Mouse (Mus musculus) neural tube, embryonic 11.5 days (tissue): ENCODE data around the gene Sema3f. TPM values are rescaled to one million over a fixed set of nuclear protein-coding genes. Genes with fewer than 3 reads are reported as not detected.
A peak's percentile ranks its signal among the peaks of the same experiment; 100 is the strongest.
"Not testable (repeated sequence)": the region's sequence is repeated elsewhere in the genome, so short reads cannot be mapped to it uniquely, and the experiment has no call there.

ENCODE experiments used
- ATAC-seq: fragments of 200-750 bp; cut with Nextera tagmentation; 2 replicates; pipeline ENCODE4 v1.8.0; 2017; ENCODE audit warnings: moderate number of reproducible peaks, mild to moderate bottlenecking, moderate TSS enrichment, moderate library complexity; ENCODE audit not compliant: insufficient read depth, low FRiP score, low TSS enrichment
- DNase-seq: peaks from one replicate; pipeline ENCODE4 v3.0.0-alpha.2; 2015; ENCODE audit warnings: low spot score
- H3K27ac ChIP-seq: fragments of 300-500 bp; sonication (generic); 2 replicates; pipeline ENCODE4 v1.5.1; 2014; ENCODE audit warnings: low read depth, mild to moderate bottlenecking, low read length
- H3K27me3 ChIP-seq: fragments of 300-500 bp; sonication (generic); 2 replicates; pipeline ENCODE4 v1.6.1; 2014; ENCODE audit warnings: mild to moderate bottlenecking, low read length, mixed read lengths; ENCODE audit not compliant: control insufficient read depth, insufficient read depth
- H3K36me3 ChIP-seq: fragments of 300-500 bp; sonication (generic); 2 replicates; pipeline ENCODE4 v1.6.1; 2014; ENCODE audit warnings: mild to moderate bottlenecking, low read length, moderate library complexity, mixed read lengths; ENCODE audit not compliant: control insufficient read depth, insufficient read depth
- H3K4me1 ChIP-seq: fragments of 300-500 bp; sonication (generic); 2 replicates; pipeline ENCODE4 v1.6.1; 2014; ENCODE audit warnings: low read length, mixed read lengths; ENCODE audit not compliant: control insufficient read depth, insufficient read depth
- H3K4me2 ChIP-seq: fragments of 300-500 bp; sonication (generic); 2 replicates; pipeline ENCODE4 v1.6.1; 2014; ENCODE audit warnings: low read depth, mild to moderate bottlenecking, moderate library complexity
- H3K4me3 ChIP-seq: fragments of 300-500 bp; sonication (generic); 2 replicates; pipeline ENCODE4 v1.5.1; 2014; ENCODE audit warnings: low read depth, low read length
- H3K9ac ChIP-seq: fragments of 300-500 bp; sonication (generic); 2 replicates; pipeline ENCODE4 v1.6.1; 2014; ENCODE audit warnings: mild to moderate bottlenecking, low read length
- H3K9me3 ChIP-seq: fragments of 300-500 bp; sonication (generic); 2 replicates; pipeline ENCODE4 v1.6.1; 2016; ENCODE audit warnings: low read length; ENCODE audit not compliant: control insufficient read depth
- WGBS: fragments of 180-500 bp; shearing (Covaris S2); extraction: QIAGEN DNeasy Blood & Tissue Kit; methylation state at CpG from one replicate; pipeline ENCODE4 v1.1.7; 2014; 5-methylcytosine and 5-hydroxymethylcytosine counted together
- polyA plus RNA-seq: library from polyadenylated mRNA; unstranded; fragments of >200 nt; fragmentation: Nextera tagmentation; extraction: Ambion mirVana; gene quantifications from 2 replicates; pipeline ENCODE4 v1.2.1, GENCODE M21; 2014

Gene Sema3f
- polyA plus RNA-seq, 1 experiment from 2014 or later = 15.3 TPM

GRCm38 (mm10) chr9:107688939-107689338 lies 21.3 kb downstream of the Sema3f start:
- Histone ChIP-seq H3K9me3 (no peaks in the 10 kb centered on the region), H3K27ac (no peak overlapping the region), H3K4me3 (no peak overlapping the region), H3K36me3 (no peaks in the 10 kb centered on the region; the same call in none of the 2 replicates), H3K4me1 (no peaks in the 10 kb centered on the region), H3K9ac (no peak overlapping the region), H3K4me2 (no peak overlapping the region), H3K27me3 (no peaks in the 10 kb centered on the region)
- DNase-seq = no peak
- ATAC-seq = no peak
- 77% methylated on average over 7 of the region's 7 CpGs for WGBS

GRCm38 (mm10) chr9:107688415-107688814 lies 21.9 kb downstream of the Sema3f start:
- Histone ChIP-seq H3K4me3 (no peak overlapping the region), H3K4me1 (no peaks in the 10 kb centered on the region), H3K9ac (no peak overlapping the region), H3K27me3 (no peaks in the 10 kb centered on the region), H3K27ac (no peak overlapping the region), H3K4me2 (no peak overlapping the region), H3K36me3 (no peaks in the 10 kb centered on the region; the same call in none of the 2 replicates), H3K9me3 (no peaks in the 10 kb centered on the region)
- 86% methylated on average over 5 of the region's 5 CpGs for WGBS
- ATAC-seq = no peak
- no peak for DNase-seq

GRCm38 (mm10) chr9:107685231-107685981 lies 24.9 kb downstream of the Sema3f start:
- 31% methylated on average over 17 of the region's 17 CpGs for WGBS
- ATAC-seq (peak; percentile 68; the same call in 1 of the 2 replicates), DNase-seq (peak; percentile 65)
- Histone ChIP-seq H3K27ac (no peak overlapping the region), H3K4me1 (no peaks in the 10 kb centered on the region), H3K9ac (no peak overlapping the region; the same call in 1 of the 2 replicates), H3K9me3 (no peaks in the 10 kb centered on the region), H3K36me3 (peaks cover 6% of the 10 kb centered on the region), H3K27me3 (no peaks in the 10 kb centered on the region), H3K4me3 (no peak overlapping the region), H3K4me2 (no peak overlapping the region)

- H3K27ac ChIP-seq = no peak overlapping the region
- WGBS = 88% methylated on average over 20 of the region's 20 CpGs
- peaks cover 6% of the 10 kb centered on the region for H3K36me3 ChIP-seq
- no peak overlapping the region for H3K4me3 ChIP-seq
- H3K9me3 ChIP-seq = no peaks in the 10 kb centered on the region
- DNase-seq = no peak
- H3K4me2 ChIP-seq = no peak overlapping the region
- ATAC-seq = no peak
- H3K9ac ChIP-seq = no peak overlapping the region
- H3K27me3 ChIP-seq = peaks cover 3% of the 10 kb centered on the region
- H3K4me1 ChIP-seq = no peaks in the 10 kb centered on the region
Measured at GRCm38 (mm10) chr9:107682405-107682804, 27.9 kb downstream of the Sema3f start.

GRCm38 (mm10) chr9:107679501-107679900 lies 30.8 kb downstream of the Sema3f start, which contains the start of gene Gnat1:
Gene Gnat1 (minus strand): TSS chr9:107679712.
- Histone ChIP-seq H3K4me3 (no peak within 1 kb of the TSS), H3K9ac (no peak within 1 kb of the TSS), H3K4me1 (peaks cover 4% of the 10 kb centered on the region), H3K36me3 (peaks cover 6% of the 10 kb centered on the region), H3K27ac (no peak within 1 kb of the TSS), H3K4me2 (no peak within 1 kb of the TSS), H3K27me3 (peaks cover 30% of the 10 kb centered on the region), H3K9me3 (no peaks in the 10 kb centered on the region)
- 47% methylated on average over 5 of the region's 5 CpGs for WGBS
- ATAC-seq = no peak
- DNase-seq = no peak

GRCm38 (mm10) chr9:107678861-107679260 lies 31.4 kb downstream of the Sema3f start:
- Histone ChIP-seq H3K36me3 (peaks cover 6% of the 10 kb centered on the region; the same call in 1 of the 2 replicates), H3K4me2 (no peak overlapping the region), H3K9me3 (no peaks in the 10 kb centered on the region), H3K4me1 (peaks cover 4% of the 10 kb centered on the region), H3K27ac (no peak overlapping the region), H3K9ac (no peak overlapping the region), H3K4me3 (no peak overlapping the region), H3K27me3 (peaks cover 30% of the 10 kb centered on the region)
- WGBS = 87% methylated on average over 2 of the region's 2 CpGs
- no peak for ATAC-seq
- no peak for DNase-seq

- not testable (repeated sequence) for H3K36me3 ChIP-seq, H3K9me3 ChIP-seq, ATAC-seq, H3K27ac ChIP-seq, H3K4me3 ChIP-seq, H3K4me1 ChIP-seq, H3K4me2 ChIP-seq, H3K9ac ChIP-seq
- peak; percentile 61 for DNase-seq
- peaks cover 30% of the 10 kb centered on the region for H3K27me3 ChIP-seq
- 42% methylated on average over 14 of the region's 14 CpGs for WGBS
Measured at GRCm38 (mm10) chr9:107677819-107678526, 32.3 kb downstream of the Sema3f start.

GRCm38 (mm10) chr9:107677091-107677784 lies 33.0 kb downstream of the Sema3f start:
- Histone ChIP-seq H3K9me3 (no peaks in the 10 kb centered on the region), H3K9ac (no peak overlapping the region), H3K4me3 (no peak overlapping the region), H3K27me3 (peaks cover 30% of the 10 kb centered on the region), H3K4me1 (peaks cover 4% of the 10 kb centered on the region), H3K4me2 (no peak overlapping the region), H3K36me3 (no peaks in the 10 kb centered on the region), H3K27ac (no peak overlapping the region)
- 20% methylated on average over 17 of the region's 17 CpGs for WGBS
- DNase-seq (peak; percentile 50), ATAC-seq (0 out of 2 replicates have a peak, but pooled peaks have one; percentile 25)
